ENCODE assay signal across 17 mouse cellular contexts in the genomic region with DNA sequence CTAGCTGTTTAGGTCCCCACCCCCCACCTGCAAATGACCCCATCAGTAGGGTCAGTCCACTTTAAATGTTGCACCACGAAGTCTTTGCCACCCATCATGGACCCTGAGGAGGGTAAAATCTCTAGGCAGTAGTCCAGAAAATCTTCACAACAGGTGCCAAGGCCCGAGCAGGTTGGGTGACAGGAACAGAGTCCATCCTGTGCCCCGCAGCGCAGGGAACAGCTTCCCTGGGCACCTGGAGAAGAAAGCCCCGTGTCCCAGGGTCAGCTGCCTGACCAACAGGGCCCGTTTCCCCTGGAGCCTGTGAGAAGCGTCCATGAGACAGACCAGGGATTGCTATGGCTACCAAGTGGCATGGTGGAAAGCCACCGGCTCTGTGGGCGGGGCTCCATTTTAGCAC. TPM values are rescaled to one million over a fixed set of nuclear protein-coding genes. Genes with fewer than 3 reads are reported as not detected.
DNase-seq lines count a peak whose midpoint lies in the region; ATAC-seq and TF ChIP-seq lines count a peak whose summit lies in the region.
"Had no signal": no experiment of that assay in that cellular context is flagged by ENCODE, and none has a peak within 500 bp of the region (broad histone marks: within the 10 kb centered on the region; RNA-seq: fewer than 3 reads in every experiment).

No protein-coding gene starts in this region.

- no peak overlapping the region for H3K27ac ChIP-seq in ES-Bruce4 (ENCODE audit: insufficient read depth, low read length)
- H3K27ac ChIP-seq in kidney, embryonic 16.5 days (ENCODE audit: low read length) = no peak overlapping the region
- H3K27ac ChIP-seq: embryonic facial prominence, embryonic 15.5 days; hindbrain, embryonic 15.5 days had no signal

- peak overlapping the region; percentile 5; the same call in 1 of the 2 replicates for H3K4me3 ChIP-seq in ES-Bruce4 (ENCODE audit: low read depth, low read length)
- no peak overlapping the region for H3K4me3 ChIP-seq in kidney, embryonic 16.5 days (ENCODE audit: low read length)
- H3K4me3 ChIP-seq: embryonic facial prominence, embryonic 15.5 days; forebrain, embryonic 12.5 days; hindbrain, embryonic 15.5 days; midbrain, embryonic 10.5 days had no signal

- TF ChIP-seq EP300 in ES-Bruce4 (IDR thresholded peaks at IDR 0.05; ENCODE audit: insufficient read depth, low read depth, low read length) = no peak

- WGBS in kidney, embryonic 16.5 days = 79% methylated on average over 9 of the region's 9 CpGs

- peak overlapping the region; percentile 43; the same call in 1 of the 2 replicates for H3K4me2 ChIP-seq in kidney, embryonic 16.5 days (replicated peaks; ENCODE audit: low read depth, low read length)
- H3K4me2 ChIP-seq: embryonic facial prominence, embryonic 15.5 days; forebrain, embryonic 12.5 days had no signal

- no peak for TF ChIP-seq CTCF in ES-Bruce4 (IDR thresholded peaks at IDR 0.05; ENCODE audit: low read depth, low read length)

- no peaks in the 10 kb centered on the region for H3K36me3 ChIP-seq in ES-Bruce4 (ENCODE audit: control insufficient read depth, insufficient read depth, low read length, poor library complexity, severe bottlenecking)
- peaks cover 10% of the 10 kb centered on the region; the same call in 1 of the 2 replicates for H3K36me3 ChIP-seq in kidney, embryonic 16.5 days (ENCODE audit: insufficient read depth, low read length)

- peak; percentile 59 for DNase-seq in kidney, adult 11 months
- no peak for DNase-seq in kidney, postnatal 4 days
- DNase-seq in cerebellum, adult 8-10 months = peak; percentile 23
- no peak for DNase-seq in thymus, postnatal 4 days
- DNase-seq in ovary, adult 18-20 months (ENCODE audit: low spot score) = no peak
- DNase-seq: adrenal gland, postnatal 10 days; heart, postnatal 14 days; liver; lung, adult 18-20 months; lung, postnatal 36 days had no signal

- ATAC-seq in kidney, embryonic 16.5 days (ENCODE audit: low FRiP score, low TSS enrichment) = no peak
- ATAC-seq in inflammation-experienced regulatory T-cells, adult 6 months = no peak

- H3K4me1 ChIP-seq in ES-Bruce4 (ENCODE audit: control insufficient read depth, insufficient read depth, low read length) = peaks cover 15% of the 10 kb centered on the region
- H3K4me1 ChIP-seq in kidney, embryonic 16.5 days (ENCODE audit: insufficient read depth, low read length) = peaks cover 9% of the 10 kb centered on the region; the same call in 1 of the 2 replicates

- H3K9ac ChIP-seq in ES-Bruce4 (ENCODE audit: low read depth, poor library complexity, severe bottlenecking) = no peak overlapping the region
- no peak overlapping the region for H3K9ac ChIP-seq in kidney, embryonic 16.5 days (replicated peaks; ENCODE audit: low read length)
- H3K9ac ChIP-seq: embryonic facial prominence, embryonic 15.5 days; forebrain, embryonic 12.5 days; hindbrain, embryonic 15.5 days had no signal

- no peaks in the 10 kb centered on the region for H3K27me3 ChIP-seq in ES-Bruce4 (ENCODE audit: control insufficient read depth, insufficient read depth, low read length, poor library complexity, severe bottlenecking)
- no peaks in the 10 kb centered on the region for H3K27me3 ChIP-seq in kidney, embryonic 16.5 days (ENCODE audit: insufficient read depth, low read length)
- H3K27me3 ChIP-seq: embryonic facial prominence, embryonic 15.5 days; forebrain, embryonic 12.5 days; hindbrain, embryonic 15.5 days had no signal

- no peak for TF ChIP-seq POLR2A in ES-Bruce4 (IDR thresholded peaks at IDR 0.05; ENCODE audit: insufficient read depth, low read length)

- H3K9me3 ChIP-seq in ES-Bruce4 (replicated peaks; ENCODE audit: control insufficient read depth, insufficient read depth, low read length, poor library complexity, severe bottlenecking) = no peaks in the 10 kb centered on the region
- no peaks in the 10 kb centered on the region for H3K9me3 ChIP-seq in kidney, embryonic 16.5 days (ENCODE audit: low read length)
- H3K9me3 ChIP-seq: embryonic facial prominence, embryonic 15.5 days; forebrain, embryonic 12.5 days; hindbrain, embryonic 15.5 days; midbrain, embryonic 10.5 days had no signal

RNA-seq across cellular contexts. Expression of a gene that starts 1.4 kb away (rescaled TPM):
- polyA plus RNA-seq in ES-Bruce4 (2011; ENCODE audit: insufficient read depth, insufficient read length, low read depth, missing spikeins) = 11.1 and 11.7 TPM in 2 replicates
- 32.4 and 34.2 TPM in 2 replicates for polyA plus RNA-seq in kidney, embryonic 16.5 days (2015; fragmentation: Nextera tagmentation; extraction: Ambion mirVana)
- 10 to 100 TPM; 12.4 to 23.2 (median 19.2) TPM for polyA plus RNA-seq in inflammation-experienced regulatory T-cells, adult 6 months (2017; shearing (Covaris generic))

RNA-seq across cellular contexts. Expression of a gene that starts 53.3 kb away (rescaled TPM):
- polyA plus RNA-seq in ES-Bruce4 (2011; ENCODE audit: insufficient read depth, insufficient read length, low read depth, missing spikeins) = 0.81 and 0.90 TPM in 2 replicates
- 6.4 and 9.5 TPM in 2 replicates for polyA plus RNA-seq in kidney, embryonic 16.5 days (2015; fragmentation: Nextera tagmentation; extraction: Ambion mirVana)
- under 1 TPM; 0.29 to 0.45 (median 0.42) TPM for polyA plus RNA-seq in inflammation-experienced regulatory T-cells, adult 6 months (2017; shearing (Covaris generic))

Comparison
In these comparisons a context has a peak if more than half of its experiments do, and no peak if none do; other contexts are left out.
1. DNase-seq: peak in kidney, adult 11 months (single experiment) and cerebellum, adult 8-10 months (single experiment); none in kidney, postnatal 4 days (0 of 2), thymus, postnatal 4 days (single experiment) and ovary, adult 18-20 months (single experiment).